Mouse (Mus musculus) spleen, adult 2 months (tissue): ENCODE measurements around the gene Msantd1.

Experiments used
- CTCF ChIP-seq: fragments of 200-500 bp; IDR thresholded peaks from 2 replicates; pipeline ENCODE4 v1.5.1; 2011; ENCODE audit warnings: mild to moderate bottlenecking, inconsistent platforms; ENCODE audit not compliant: insufficient read depth, insufficient read length, insufficient replicate concordance; ENCODE audit errors: extremely low read depth
- POLR2A ChIP-seq: fragments of 200-500 bp; IDR thresholded peaks from 2 replicates; pipeline ENCODE4 v1.6.1; 2011; ENCODE audit warnings: low read depth, low read length, inconsistent platforms

DNA sequence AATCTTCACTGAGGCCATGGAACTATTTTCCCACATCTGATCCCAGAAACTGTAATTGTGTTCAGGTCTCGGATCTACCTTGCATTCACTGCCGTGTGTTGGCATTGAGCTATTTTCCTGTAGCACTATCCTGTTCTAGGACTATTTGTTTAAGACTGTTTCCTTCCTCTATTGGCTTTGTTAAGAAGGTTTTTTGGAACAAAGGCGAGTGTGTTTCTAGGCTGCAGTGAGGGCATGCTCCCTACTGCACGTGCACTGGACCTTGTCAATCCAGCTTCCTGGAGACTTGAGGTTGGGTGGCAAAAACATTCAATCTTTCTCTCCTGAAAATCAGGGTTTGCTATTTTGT is 24.6 kb downstream of the Msantd1 start:
- TF ChIP-seq CTCF (no peak), POLR2A (no peak)
